Mouse (Mus musculus) brain, embryonic 14.5 days (tissue): Measurements from ENCODE around the gene Zbtb9.

Source experiments
- CTCF ChIP-seq: fragments of 200-500 bp; IDR thresholded peaks from 2 replicates; pipeline ENCODE4 v1.5.1; 2012; ENCODE audit warnings: inconsistent platforms, mild to moderate bottlenecking, moderate library complexity, borderline replicate concordance; ENCODE audit not compliant: insufficient read depth, insufficient read length; ENCODE audit errors: extremely low read depth
- POLR2A ChIP-seq: fragments of 200-500 bp; IDR thresholded peaks from 2 replicates; pipeline ENCODE4 v1.6.1; 2012; ENCODE audit warnings: mild to moderate bottlenecking, inconsistent platforms, borderline replicate concordance; ENCODE audit not compliant: poor library complexity, insufficient read depth, insufficient read length, severe bottlenecking; ENCODE audit errors: extremely low read depth

GRCm38 (mm10) chr17:27040304-27041045 lies 67.5 kb downstream of the Zbtb9 start:
- no peak for TF ChIP-seq CTCF
- no peak for TF ChIP-seq POLR2A
